Mouse (Mus musculus) limb, embryonic 11.5 days (tissue): ENCODE data around the gene Abhd12b. TPM values are rescaled to one million over a fixed set of nuclear protein-coding genes. Genes with fewer than 3 reads are reported as not detected.

Experiments used
- ATAC-seq: fragments of 200-750 bp; cut with Nextera tagmentation; 2 replicates; pipeline ENCODE4 v1.8.0; 2017; ENCODE audit warnings: low read depth; ENCODE audit not compliant: insufficient number of reproducible peaks, low FRiP score, low TSS enrichment
- DNase-seq: peaks from one replicate; pipeline ENCODE4 v3.0.0-alpha.2; 2015; ENCODE audit warnings: low spot score
- H3K27ac ChIP-seq: fragments of 300-500 bp; sonication (generic); replicated peaks from 2 replicates; pipeline ENCODE4 v1.5.1; 2014; ENCODE audit warnings: low read depth, mild to moderate bottlenecking, low read length
- H3K27me3 ChIP-seq: fragments of 300-500 bp; sonication (generic); 2 replicates; pipeline ENCODE4 v1.6.1; 2014; ENCODE audit warnings: mild to moderate bottlenecking, low read length, mixed read lengths; ENCODE audit not compliant: control insufficient read depth, insufficient read depth
- H3K36me3 ChIP-seq: fragments of 300-500 bp; sonication (generic); 2 replicates; pipeline ENCODE4 v1.6.1; 2014; ENCODE audit warnings: mild to moderate bottlenecking, low read length, moderate library complexity, mixed read lengths; ENCODE audit not compliant: control insufficient read depth, insufficient read depth
- H3K4me1 ChIP-seq: fragments of 300-500 bp; sonication (generic); 2 replicates; pipeline ENCODE4 v1.6.1; 2014; ENCODE audit warnings: low read length, mixed read lengths; ENCODE audit not compliant: control insufficient read depth, insufficient read depth
- H3K4me2 ChIP-seq: fragments of 300-500 bp; sonication (generic); 2 replicates; pipeline ENCODE4 v1.6.1; 2014; ENCODE audit warnings: low read depth, mild to moderate bottlenecking, moderate library complexity; ENCODE audit not compliant: severe bottlenecking
- H3K4me3 ChIP-seq: fragments of 300-500 bp; sonication (generic); 2 replicates; pipeline ENCODE4 v1.5.1; 2014; ENCODE audit warnings: low read depth, low read length
- H3K9ac ChIP-seq: fragments of 300-500 bp; sonication (generic); 2 replicates; pipeline ENCODE4 v1.6.1; 2014; ENCODE audit warnings: mild to moderate bottlenecking, low read length
- H3K9me3 ChIP-seq: fragments of 300-500 bp; sonication (generic); 2 replicates; pipeline ENCODE4 v1.6.1; 2016; ENCODE audit warnings: low read length; ENCODE audit not compliant: control insufficient read depth
- WGBS: fragments of 180-500 bp; shearing (Covaris S2); extraction: QIAGEN DNeasy Blood & Tissue Kit; methylation state at CpG from one replicate; pipeline ENCODE4 v1.1.7; 2014; 5-methylcytosine and 5-hydroxymethylcytosine counted together
- polyA plus RNA-seq: library from polyadenylated mRNA; unstranded; fragments of >200 nt; fragmentation: Nextera tagmentation; extraction: Ambion mirVana; gene quantifications from 2 replicates; pipeline ENCODE4 v1.2.1, GENCODE M21; 2014

The Abhd12b gene
- polyA plus RNA-seq, 1 experiment from 2014 or later: 0.15 TPM

DNA sequence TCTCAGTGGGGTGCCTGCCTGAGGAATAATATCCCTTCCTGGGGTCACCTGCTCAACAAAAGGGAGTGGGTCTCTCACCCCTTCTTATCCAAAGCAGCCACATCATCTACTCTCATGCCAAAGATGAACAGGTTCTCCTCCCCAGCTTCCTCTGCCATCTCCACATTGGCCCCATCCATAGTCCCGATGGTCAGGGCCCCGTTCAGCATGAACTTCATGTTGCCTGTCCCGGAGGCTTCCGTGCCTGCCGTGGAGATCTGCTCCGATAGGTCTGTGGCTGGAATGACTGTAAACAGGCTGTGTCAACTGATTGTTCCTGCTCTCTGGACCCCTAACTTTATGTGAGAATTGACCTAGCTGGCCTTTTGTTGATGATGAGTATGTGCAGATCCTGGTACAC lies 41.5 kb downstream of the Abhd12b start:
- Histone ChIP-seq H3K27me3 (no peaks in the 10 kb centered on the region), H3K9me3 (no peaks in the 10 kb centered on the region), H3K27ac (no peak overlapping the region), H3K4me1 (peaks cover 9% of the 10 kb centered on the region; the same call in 1 of the 2 replicates), H3K9ac (no peak overlapping the region), H3K4me2 (no peak overlapping the region), H3K36me3 (no peaks in the 10 kb centered on the region), H3K4me3 (no peak overlapping the region)
- no peak for ATAC-seq
- DNase-seq: no peak
- 95% methylated on average over 6 of the region's 6 CpGs for WGBS

DNA sequence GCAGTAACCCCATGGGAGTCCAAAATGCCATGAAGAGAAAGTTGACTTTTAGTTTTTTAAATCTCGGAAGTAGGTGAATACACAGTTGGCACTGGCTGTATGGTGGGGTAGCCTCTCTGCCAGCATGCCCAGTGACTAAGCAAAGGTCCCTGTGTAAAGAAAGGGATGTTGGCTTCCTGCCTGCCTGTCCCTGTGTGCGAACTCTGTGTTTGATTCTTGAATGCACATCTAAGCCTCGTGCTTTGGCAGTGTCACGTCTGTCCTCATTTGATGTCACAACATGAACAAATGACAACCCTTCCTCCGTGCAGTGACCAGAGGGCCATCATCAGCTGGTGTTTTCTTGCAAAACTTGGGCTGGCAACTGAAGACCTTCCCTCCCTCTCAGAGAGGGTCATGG lies 42.4 kb downstream of the Abhd12b start:
- Histone ChIP-seq H3K27me3 (no peaks in the 10 kb centered on the region), H3K4me2 (no peak overlapping the region), H3K9ac (no peak overlapping the region), H3K4me1 (peaks cover 9% of the 10 kb centered on the region; the same call in 1 of the 2 replicates), H3K9me3 (no peaks in the 10 kb centered on the region), H3K4me3 (no peak overlapping the region), H3K36me3 (no peaks in the 10 kb centered on the region), H3K27ac (no peak overlapping the region)
- ATAC-seq: no peak
- WGBS: 90% methylated on average over 5 of the region's 5 CpGs
- no peak for DNase-seq

DNA sequence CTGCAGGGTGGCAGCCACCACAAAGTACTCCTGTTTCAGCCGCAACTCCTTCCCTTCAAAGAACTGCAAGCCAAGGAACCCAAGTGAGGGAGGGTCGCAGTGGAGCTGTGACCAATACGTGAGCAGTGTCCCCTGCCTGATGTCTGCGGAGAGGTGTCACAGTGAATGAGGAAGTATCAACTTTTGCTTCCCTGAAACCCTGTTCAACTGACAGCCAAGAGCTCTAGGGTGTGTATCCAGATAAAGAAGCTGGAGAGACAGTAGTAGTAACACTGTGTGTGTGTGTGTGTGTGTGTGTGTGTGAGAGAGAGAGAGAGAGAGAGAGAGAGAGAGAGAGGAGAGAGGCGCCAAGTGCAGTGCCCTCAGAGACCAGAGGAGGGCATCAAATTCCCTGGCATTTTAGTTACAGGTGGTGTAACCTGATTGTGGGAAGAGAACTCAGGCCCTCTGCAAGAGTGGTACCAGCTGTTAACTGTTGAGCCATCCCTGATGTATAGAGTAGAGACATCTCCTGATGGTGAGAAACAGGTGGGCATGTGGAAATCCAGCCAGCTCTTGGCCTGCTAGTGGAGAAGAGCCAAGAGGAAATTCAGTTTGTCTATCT lies 48.1 kb downstream of the Abhd12b start:
- Histone ChIP-seq H3K36me3 (no peaks in the 10 kb centered on the region), H3K9me3 (no peaks in the 10 kb centered on the region), H3K4me3 (no peak overlapping the region), H3K9ac (no peak overlapping the region), H3K4me2 (no peak overlapping the region), H3K4me1 (no peaks in the 10 kb centered on the region), H3K27me3 (no peaks in the 10 kb centered on the region), H3K27ac (no peak overlapping the region)
- WGBS: 69% methylated on average over 5 of the region's 5 CpGs
- no peak for DNase-seq
- ATAC-seq: no peak

DNA sequence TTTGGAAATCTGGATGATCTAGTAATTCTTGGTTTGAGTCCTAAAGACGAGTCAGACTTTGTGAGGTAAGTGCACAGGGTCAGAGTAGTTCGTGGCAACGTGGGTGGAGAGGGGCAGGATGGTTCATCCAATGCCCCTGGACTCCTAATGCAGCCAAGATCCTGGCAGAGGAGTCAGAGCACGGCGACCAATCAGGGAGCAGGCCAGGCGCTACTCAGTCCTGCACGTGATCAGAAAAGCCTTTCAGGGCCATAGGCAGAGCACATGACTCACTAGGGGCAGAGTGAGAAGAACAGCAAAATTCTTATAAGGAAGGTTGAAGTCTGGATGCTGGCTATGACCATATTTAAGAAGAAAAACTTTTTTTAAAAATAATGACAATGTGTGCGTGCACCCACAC lies 50.5 kb downstream of the Abhd12b start:
- DNase-seq (no peak), ATAC-seq (no peak)
- 86% methylated on average over 8 of the region's 8 CpGs for WGBS
- H3K27ac ChIP-seq: no peak overlapping the region
- H3K9me3 ChIP-seq: no peaks in the 10 kb centered on the region
- no peak overlapping the region for H3K9ac ChIP-seq
- no peaks in the 10 kb centered on the region for H3K4me1 ChIP-seq
- no peak overlapping the region for H3K4me3 ChIP-seq
- no peak overlapping the region for H3K4me2 ChIP-seq
- H3K36me3 ChIP-seq: no peaks in the 10 kb centered on the region
- no peaks in the 10 kb centered on the region for H3K27me3 ChIP-seq

DNA sequence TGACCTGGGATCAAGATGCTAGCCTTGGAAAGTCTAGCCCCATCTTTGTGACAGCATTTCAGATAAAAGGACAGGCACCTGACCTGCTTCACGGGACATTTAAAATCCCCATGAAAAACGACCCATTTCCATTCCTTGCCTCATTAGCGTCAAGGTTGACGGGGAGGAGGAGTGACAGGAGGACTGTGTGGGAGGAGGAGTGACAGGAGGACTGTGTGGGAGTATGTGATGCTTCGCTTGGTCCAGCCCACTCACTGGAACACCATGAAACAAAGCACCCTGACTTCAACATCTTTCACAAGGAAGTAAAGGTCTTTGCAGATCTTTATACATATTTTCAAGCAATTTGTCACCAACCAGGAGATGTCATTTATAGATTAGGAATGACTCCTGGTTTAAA lies 54.3 kb downstream of the Abhd12b start:
- Histone ChIP-seq H3K9ac (no peak overlapping the region), H3K27ac (no peak overlapping the region), H3K27me3 (no peaks in the 10 kb centered on the region), H3K4me3 (no peak overlapping the region), H3K9me3 (no peaks in the 10 kb centered on the region), H3K36me3 (no peaks in the 10 kb centered on the region), H3K4me2 (no peak overlapping the region), H3K4me1 (no peaks in the 10 kb centered on the region)
- WGBS: 77% methylated on average over 5 of the region's 5 CpGs
- DNase-seq (no peak), ATAC-seq (no peak)

DNA sequence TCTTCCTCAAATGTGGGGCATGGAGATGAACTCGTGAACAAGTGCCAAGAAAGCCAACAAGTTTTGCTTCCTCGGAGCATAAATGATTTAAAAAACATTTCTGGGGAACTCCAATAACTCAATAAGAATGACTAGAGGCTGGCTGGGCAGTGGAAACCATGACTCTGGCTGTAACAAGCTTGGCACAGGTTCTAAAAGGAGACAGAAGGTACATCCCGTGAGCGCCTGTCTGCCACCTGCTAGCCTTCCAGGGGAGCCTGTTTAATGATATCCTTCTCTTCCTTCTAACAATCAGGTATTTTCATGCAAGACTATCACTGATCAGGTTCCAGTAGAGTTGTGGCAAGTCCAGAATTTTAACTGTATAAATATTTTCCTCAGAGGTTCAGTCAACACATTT lies 58.6 kb downstream of the Abhd12b start:
- no peak overlapping the region for H3K4me3 ChIP-seq
- ATAC-seq: no peak
- WGBS: 83% methylated on average over 4 of the region's 4 CpGs

DNA sequence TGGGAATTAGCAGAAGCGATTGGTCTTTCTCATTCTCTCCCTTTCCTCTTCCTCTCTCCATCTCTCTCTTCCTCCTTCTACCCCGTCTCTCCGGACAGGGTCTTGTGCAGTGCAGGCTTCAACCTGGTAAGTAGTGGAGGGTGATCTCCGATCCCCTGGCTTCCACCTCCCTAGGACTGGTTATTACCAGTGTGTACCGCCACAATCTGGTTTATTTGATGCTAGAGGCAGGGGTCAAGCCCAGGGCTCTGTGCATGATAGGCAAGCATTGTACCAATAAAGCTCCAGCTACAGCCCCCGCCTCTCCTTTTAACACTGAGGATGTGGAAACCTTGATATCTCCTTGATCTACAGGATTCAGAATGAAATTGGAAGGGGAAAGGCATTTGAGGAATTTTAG lies 59.7 kb downstream of the Abhd12b start:
- DNase-seq (no peak), ATAC-seq (no peak)
- H3K27ac ChIP-seq: no peak overlapping the region
- no peak overlapping the region for H3K4me3 ChIP-seq
- H3K9ac ChIP-seq: no peak overlapping the region
- no peaks in the 10 kb centered on the region for H3K36me3 ChIP-seq
- H3K27me3 ChIP-seq: no peaks in the 10 kb centered on the region
- no peaks in the 10 kb centered on the region for H3K9me3 ChIP-seq
- no peaks in the 10 kb centered on the region for H3K4me1 ChIP-seq
- no peak overlapping the region for H3K4me2 ChIP-seq
- WGBS: 83% methylated on average over 6 of the region's 6 CpGs

More for the DNA sequence above, 58.6 kb downstream of the Abhd12b start:
- no peak overlapping the region for H3K4me2 ChIP-seq
- H3K36me3 ChIP-seq: no peaks in the 10 kb centered on the region
- no peak overlapping the region for H3K9ac ChIP-seq
- no peaks in the 10 kb centered on the region for H3K9me3 ChIP-seq
- DNase-seq: no peak
- H3K4me1 ChIP-seq: no peaks in the 10 kb centered on the region
- H3K27ac ChIP-seq: no peak overlapping the region
- H3K27me3 ChIP-seq: no peaks in the 10 kb centered on the region

DNA sequence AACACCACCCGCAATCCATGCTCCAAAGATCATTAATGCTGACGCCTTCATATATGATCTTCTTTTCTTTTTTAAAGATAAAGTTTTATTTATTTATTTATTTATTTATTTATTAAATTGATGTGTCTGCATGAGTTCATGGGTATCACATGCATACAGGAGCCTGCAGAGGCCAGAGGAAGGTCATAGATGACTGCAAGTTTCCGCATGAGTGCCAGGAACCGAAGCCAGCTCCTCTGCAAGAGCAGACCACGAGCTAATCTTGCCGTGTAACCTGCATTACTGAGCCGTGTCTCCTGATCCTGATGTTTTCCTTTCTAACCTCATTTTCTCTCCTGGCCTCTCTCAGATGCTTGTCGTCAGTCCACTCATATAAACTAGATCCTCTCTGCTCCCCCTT lies 60.3 kb downstream of the Abhd12b start:
- H3K36me3 ChIP-seq: no peaks in the 10 kb centered on the region
- H3K4me2 ChIP-seq: no peak overlapping the region
- ATAC-seq (no peak), DNase-seq (no peak)
- 89% methylated on average over 8 of the region's 8 CpGs for WGBS
- no peaks in the 10 kb centered on the region for H3K27me3 ChIP-seq
- no peaks in the 10 kb centered on the region for H3K4me1 ChIP-seq
- H3K4me3 ChIP-seq: no peak overlapping the region
- no peak overlapping the region for H3K27ac ChIP-seq
- H3K9me3 ChIP-seq: no peaks in the 10 kb centered on the region
- no peak overlapping the region for H3K9ac ChIP-seq

DNA sequence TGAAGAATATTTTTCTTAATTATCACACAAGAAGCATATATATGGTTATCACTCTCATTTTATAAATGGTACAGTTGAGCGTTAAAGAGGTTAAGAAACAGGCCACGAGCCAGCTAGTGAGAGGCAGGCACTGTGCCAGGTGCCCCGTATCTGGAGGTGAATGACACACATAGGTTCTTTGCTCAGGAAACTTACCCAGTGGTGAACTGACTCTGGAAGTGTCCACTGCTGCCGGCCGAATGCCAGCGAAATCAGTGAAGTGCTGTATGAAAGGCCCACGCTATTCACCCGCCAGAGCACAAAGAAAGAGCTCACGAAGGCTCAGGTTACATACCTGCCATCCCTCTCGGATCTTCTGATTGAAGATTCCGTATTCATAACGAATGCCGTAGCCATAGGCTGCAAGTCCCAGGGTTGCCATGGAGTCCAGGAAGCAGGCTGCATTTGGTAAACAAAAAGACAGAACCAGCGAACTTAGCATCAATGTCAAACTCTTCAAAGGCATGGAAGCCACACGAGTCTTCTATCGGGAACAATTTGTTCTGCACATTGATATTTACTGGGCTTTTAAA lies 62.4 kb downstream of the Abhd12b start:
- 81% methylated on average over 16 of the region's 16 CpGs for WGBS
- DNase-seq: no peak

More for the DNA sequence above, 62.4 kb downstream of the Abhd12b start:
- Histone ChIP-seq H3K4me1 (no peaks in the 10 kb centered on the region), H3K9ac (no peak overlapping the region), H3K4me2 (no peak overlapping the region), H3K4me3 (no peak overlapping the region), H3K27me3 (no peaks in the 10 kb centered on the region), H3K9me3 (no peaks in the 10 kb centered on the region), H3K27ac (no peak overlapping the region), H3K36me3 (no peaks in the 10 kb centered on the region)
- no peak for ATAC-seq
